Mouse (Mus musculus): ENCODE data around the gene Cpvl. TPM values are rescaled to one million over a fixed set of nuclear protein-coding genes. Genes with fewer than 3 reads are reported as not detected.

Gene Cpvl
- polyA plus RNA-seq, 1 experiment from 2014 or later = not detected

GRCm38 (mm10) chr6:53929858-53930257, 48.6 kb downstream of the Cpvl start:
- no peak overlapping the region for H3K27ac ChIP-seq

GRCm38 (mm10) chr6:53926197-53926596, 52.3 kb downstream of the Cpvl start:
- Histone ChIP-seq H3K27me3 (ENCODE audit: control insufficient read depth, insufficient read depth, low read length) (no peaks in the 10 kb centered on the region), H3K9me3 (ENCODE audit: control insufficient read depth, low read length) (no peaks in the 10 kb centered on the region), H3K27ac (no peak overlapping the region), H3K4me3 (replicated peaks; ENCODE audit: low read length) (no peak overlapping the region), H3K36me3 (replicated peaks; ENCODE audit: control insufficient read depth, insufficient read depth) (no peaks in the 10 kb centered on the region), H3K4me1 (replicated peaks; ENCODE audit: control insufficient read depth, insufficient read depth, low read length) (no peaks in the 10 kb centered on the region), H3K4me2 (replicated peaks) (no peak overlapping the region), H3K9ac (no peak overlapping the region)
- 94% methylated on average over 2 of the region's 2 CpGs for WGBS
- ATAC-seq (ENCODE audit: low FRiP score) (no peak), DNase-seq (ENCODE audit: low spot score) (no peak)

More at GRCm38 (mm10) chr6:53929858-53930257, 48.6 kb downstream of the Cpvl start:
- DNase-seq (ENCODE audit: low spot score) (no peak), ATAC-seq (ENCODE audit: low FRiP score) (no peak)
- no peaks in the 10 kb centered on the region for H3K9me3 ChIP-seq (ENCODE audit: control insufficient read depth, low read length)
- H3K9ac ChIP-seq = no peak overlapping the region
- H3K27me3 ChIP-seq (ENCODE audit: control insufficient read depth, insufficient read depth, low read length) = no peaks in the 10 kb centered on the region
- H3K4me1 ChIP-seq (replicated peaks; ENCODE audit: control insufficient read depth, insufficient read depth, low read length) = no peaks in the 10 kb centered on the region
- H3K36me3 ChIP-seq (replicated peaks; ENCODE audit: control insufficient read depth, insufficient read depth) = no peaks in the 10 kb centered on the region
- no peak overlapping the region for H3K4me3 ChIP-seq (replicated peaks; ENCODE audit: low read length)
- H3K4me2 ChIP-seq (replicated peaks) = no peak overlapping the region
- 82% methylated on average over 4 of the region's 4 CpGs for WGBS

- 50% methylated on average over 8 of the region's 8 CpGs for WGBS
- no peaks in the 10 kb centered on the region for H3K9me3 ChIP-seq (ENCODE audit: control insufficient read depth, low read length)
- DNase-seq (ENCODE audit: low spot score) (no peak), ATAC-seq (ENCODE audit: low FRiP score) (no peak)
- H3K27ac ChIP-seq = no peak overlapping the region
- H3K4me3 ChIP-seq (replicated peaks; ENCODE audit: low read length) = no peak overlapping the region
- H3K36me3 ChIP-seq (replicated peaks; ENCODE audit: control insufficient read depth, insufficient read depth) = no peaks in the 10 kb centered on the region
- no peak overlapping the region for H3K9ac ChIP-seq
- H3K4me2 ChIP-seq (replicated peaks) = no peak overlapping the region
- no peaks in the 10 kb centered on the region for H3K27me3 ChIP-seq (ENCODE audit: control insufficient read depth, insufficient read depth, low read length)
- H3K4me1 ChIP-seq (replicated peaks; ENCODE audit: control insufficient read depth, insufficient read depth, low read length) = no peaks in the 10 kb centered on the region
Measured at GRCm38 (mm10) chr6:53925192-53925591, 53.3 kb downstream of the Cpvl start.

GRCm38 (mm10) chr6:53920041-53920440, 58.4 kb downstream of the Cpvl start:
- no peaks in the 10 kb centered on the region for H3K4me1 ChIP-seq (replicated peaks; ENCODE audit: control insufficient read depth, insufficient read depth, low read length)
- no peak overlapping the region for H3K9ac ChIP-seq
- DNase-seq (ENCODE audit: low spot score) (no peak), ATAC-seq (ENCODE audit: low FRiP score) (no peak)
- H3K27ac ChIP-seq = no peak overlapping the region
- H3K4me2 ChIP-seq (replicated peaks) = no peak overlapping the region
- 91% methylated on average over 7 of the region's 7 CpGs for WGBS
- no peaks in the 10 kb centered on the region for H3K27me3 ChIP-seq (ENCODE audit: control insufficient read depth, insufficient read depth, low read length)
- H3K9me3 ChIP-seq (ENCODE audit: control insufficient read depth, low read length) = no peaks in the 10 kb centered on the region
- H3K4me3 ChIP-seq (replicated peaks; ENCODE audit: low read length) = no peak overlapping the region
- H3K36me3 ChIP-seq (replicated peaks; ENCODE audit: control insufficient read depth, insufficient read depth) = no peaks in the 10 kb centered on the region

- no peak overlapping the region for H3K4me2 ChIP-seq (replicated peaks)
- 94% methylated on average over 6 of the region's 6 CpGs for WGBS
- H3K4me1 ChIP-seq (replicated peaks; ENCODE audit: control insufficient read depth, insufficient read depth, low read length) = peaks cover 5% of the 10 kb centered on the region
- no peak overlapping the region for H3K27ac ChIP-seq
- H3K36me3 ChIP-seq (replicated peaks; ENCODE audit: control insufficient read depth, insufficient read depth) = no peaks in the 10 kb centered on the region
- no peak for ATAC-seq (ENCODE audit: low FRiP score)
- H3K9ac ChIP-seq = no peak overlapping the region
- DNase-seq (ENCODE audit: low spot score) = no peak
- no peaks in the 10 kb centered on the region for H3K27me3 ChIP-seq (ENCODE audit: control insufficient read depth, insufficient read depth, low read length)
- H3K4me3 ChIP-seq (replicated peaks; ENCODE audit: low read length) = no peak overlapping the region
- H3K9me3 ChIP-seq (ENCODE audit: control insufficient read depth, low read length) = no peaks in the 10 kb centered on the region
Measured at GRCm38 (mm10) chr6:53917026-53917558, 61.4 kb downstream of the Cpvl start.

GRCm38 (mm10) chr6:53915347-53915746, 63.1 kb downstream of the Cpvl start:
- Histone ChIP-seq H3K4me2 (replicated peaks) (no peak overlapping the region), H3K9me3 (ENCODE audit: control insufficient read depth, low read length) (no peaks in the 10 kb centered on the region), H3K4me3 (replicated peaks; ENCODE audit: low read length) (no peak overlapping the region), H3K27ac (no peak overlapping the region), H3K27me3 (ENCODE audit: control insufficient read depth, insufficient read depth, low read length) (no peaks in the 10 kb centered on the region), H3K4me1 (replicated peaks; ENCODE audit: control insufficient read depth, insufficient read depth, low read length) (peaks cover 5% of the 10 kb centered on the region), H3K9ac (no peak overlapping the region), H3K36me3 (replicated peaks; ENCODE audit: control insufficient read depth, insufficient read depth) (no peaks in the 10 kb centered on the region)
- ATAC-seq (ENCODE audit: low FRiP score) = no peak
- DNase-seq (ENCODE audit: low spot score) = no peak
- 94% methylated on average over 3 of the region's 3 CpGs for WGBS

GRCm38 (mm10) chr6:53913151-53913550, 65.3 kb downstream of the Cpvl start:
- H3K27ac ChIP-seq = no peak overlapping the region
- no peak overlapping the region for H3K4me3 ChIP-seq (replicated peaks; ENCODE audit: low read length)
- no peaks in the 10 kb centered on the region for H3K27me3 ChIP-seq (ENCODE audit: control insufficient read depth, insufficient read depth, low read length)
- H3K9ac ChIP-seq = no peak overlapping the region
- DNase-seq (ENCODE audit: low spot score) (no peak), ATAC-seq (ENCODE audit: low FRiP score) (no peak)
- no peaks in the 10 kb centered on the region for H3K9me3 ChIP-seq (ENCODE audit: control insufficient read depth, low read length)
- H3K36me3 ChIP-seq (replicated peaks; ENCODE audit: control insufficient read depth, insufficient read depth) = no peaks in the 10 kb centered on the region
- no peak overlapping the region for H3K4me2 ChIP-seq (replicated peaks)
- WGBS = 30% methylated on average over 7 of the region's 7 CpGs
- peaks cover 14% of the 10 kb centered on the region for H3K4me1 ChIP-seq (replicated peaks; ENCODE audit: control insufficient read depth, insufficient read depth, low read length)

- WGBS = 82% methylated on average over 6 of the region's 6 CpGs
- ATAC-seq (ENCODE audit: low FRiP score) (no peak), DNase-seq (ENCODE audit: low spot score) (no peak)
Measured at GRCm38 (mm10) chr6:53912112-53912782, 66.2 kb downstream of the Cpvl start.

GRCm38 (mm10) chr6:53909986-53910385, 68.5 kb downstream of the Cpvl start:
- no peaks in the 10 kb centered on the region for H3K27me3 ChIP-seq (ENCODE audit: control insufficient read depth, insufficient read depth, low read length)
- H3K4me2 ChIP-seq (replicated peaks) = no peak overlapping the region
- no peak overlapping the region for H3K9ac ChIP-seq
- WGBS = 10% methylated on average over 3 of the region's 3 CpGs
- no peaks in the 10 kb centered on the region for H3K36me3 ChIP-seq (replicated peaks; ENCODE audit: control insufficient read depth, insufficient read depth)
- H3K4me3 ChIP-seq (replicated peaks; ENCODE audit: low read length) = no peak overlapping the region
- H3K27ac ChIP-seq = no peak overlapping the region
- ATAC-seq (ENCODE audit: low FRiP score) (no peak), DNase-seq (ENCODE audit: low spot score) (no peak)
- peaks cover 14% of the 10 kb centered on the region for H3K4me1 ChIP-seq (replicated peaks; ENCODE audit: control insufficient read depth, insufficient read depth, low read length)
- no peaks in the 10 kb centered on the region for H3K9me3 ChIP-seq (ENCODE audit: control insufficient read depth, low read length)

More at GRCm38 (mm10) chr6:53912112-53912782, 66.2 kb downstream of the Cpvl start:
- no peak overlapping the region for H3K4me3 ChIP-seq (replicated peaks; ENCODE audit: low read length)
- no peaks in the 10 kb centered on the region for H3K36me3 ChIP-seq (replicated peaks; ENCODE audit: control insufficient read depth, insufficient read depth)
- H3K27ac ChIP-seq = no peak overlapping the region
- peaks cover 14% of the 10 kb centered on the region for H3K4me1 ChIP-seq (replicated peaks; ENCODE audit: control insufficient read depth, insufficient read depth, low read length)
- H3K4me2 ChIP-seq (replicated peaks) = no peak overlapping the region
- no peaks in the 10 kb centered on the region for H3K9me3 ChIP-seq (ENCODE audit: control insufficient read depth, low read length)
- no peak overlapping the region for H3K9ac ChIP-seq
- H3K27me3 ChIP-seq (ENCODE audit: control insufficient read depth, insufficient read depth, low read length) = no peaks in the 10 kb centered on the region
